Mouse (Mus musculus): Measurements from ENCODE around the gene Fcmr.

Fcmr gene

DNA sequence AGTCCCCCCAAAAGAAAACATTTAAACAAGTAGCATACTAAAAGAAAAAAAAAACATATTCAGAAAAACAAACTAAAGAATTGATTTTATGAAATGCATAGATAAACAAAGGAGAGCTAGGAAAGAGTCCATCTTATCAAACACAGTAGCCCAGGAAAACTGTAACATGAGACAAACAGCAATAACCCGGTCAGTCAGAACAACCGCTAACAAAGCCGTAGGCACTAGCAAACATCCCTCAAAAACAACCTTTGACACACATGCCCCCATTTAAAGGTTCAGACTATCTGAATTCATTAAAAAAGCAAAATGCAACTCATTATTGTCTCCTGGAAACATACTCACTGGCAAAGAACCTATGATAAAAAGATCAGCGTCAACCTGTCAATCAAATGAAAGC lies 8.0 kb upstream of the Fcmr start:
- no peak for DNase-seq (ENCODE audit: low read depth in 1 of 2, low spot score in 2 of 2)

DNA sequence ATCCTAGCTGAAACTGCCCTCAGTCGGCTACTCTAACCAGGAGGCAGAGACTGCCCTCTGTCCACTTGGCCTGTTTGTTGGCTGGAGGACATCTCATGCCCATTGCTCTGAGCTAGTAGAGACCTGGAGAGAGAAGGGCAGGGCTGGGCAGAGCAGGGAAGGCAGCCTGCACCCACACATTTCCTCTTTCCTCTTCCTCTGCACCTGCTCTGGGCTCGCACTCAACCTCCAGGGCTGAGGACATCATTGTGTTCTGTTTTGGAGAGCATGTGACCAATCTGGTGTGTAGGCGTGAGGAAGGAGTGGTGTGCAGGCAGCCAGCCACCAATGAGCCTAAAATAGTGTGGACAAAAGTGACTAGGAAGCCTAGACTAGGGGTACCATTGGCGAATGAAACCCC lies 1.2 kb upstream of the Fcmr start:
- DNase-seq (ENCODE audit: low read depth in 1 of 2, low spot score in 2 of 2), result no peak

DNA sequence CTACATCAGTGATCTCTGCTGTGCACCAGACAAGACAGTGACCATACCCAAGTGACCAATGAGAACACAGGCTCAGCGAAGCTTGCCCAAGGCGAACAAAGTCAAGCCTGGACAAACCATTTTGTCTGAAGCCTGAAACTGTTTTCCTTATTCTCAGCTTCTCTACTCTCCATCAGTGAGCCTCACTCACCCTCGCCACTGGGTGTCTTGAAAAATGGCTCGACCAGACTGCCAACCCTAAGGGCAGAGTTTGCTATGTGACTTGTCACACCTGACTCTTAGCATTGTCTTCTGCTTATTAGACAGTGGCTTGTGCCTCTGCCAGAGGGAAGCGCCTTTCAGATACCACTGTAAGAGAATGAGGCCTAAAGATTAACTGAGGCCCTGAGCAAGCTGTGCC lies 728 bp upstream of the Fcmr start:
- DNase-seq (ENCODE audit: low read depth in 1 of 2, low spot score in 2 of 2), result no peak

DNA sequence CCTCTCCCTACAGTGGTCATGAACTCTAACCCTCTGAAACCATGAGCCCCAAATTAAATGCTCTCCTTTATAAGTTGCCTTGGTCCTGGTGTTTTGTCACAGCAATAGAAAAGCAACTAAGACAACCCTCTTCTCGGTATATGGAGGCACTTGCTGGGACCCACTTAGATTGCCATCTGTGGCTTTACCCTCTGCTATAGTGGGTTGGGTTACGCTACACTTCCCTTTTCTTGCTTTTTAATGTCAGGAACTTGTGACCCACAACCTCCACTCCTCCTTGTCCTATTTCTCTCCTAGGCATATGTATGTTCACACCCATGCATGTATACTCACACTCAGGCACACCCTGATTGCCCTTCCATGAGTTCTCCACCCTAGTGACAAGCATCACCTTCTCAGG lies 7.4 kb downstream of the Fcmr start:
- no peak for DNase-seq (ENCODE audit: low read depth in 1 of 2, low spot score in 2 of 2)

DNA sequence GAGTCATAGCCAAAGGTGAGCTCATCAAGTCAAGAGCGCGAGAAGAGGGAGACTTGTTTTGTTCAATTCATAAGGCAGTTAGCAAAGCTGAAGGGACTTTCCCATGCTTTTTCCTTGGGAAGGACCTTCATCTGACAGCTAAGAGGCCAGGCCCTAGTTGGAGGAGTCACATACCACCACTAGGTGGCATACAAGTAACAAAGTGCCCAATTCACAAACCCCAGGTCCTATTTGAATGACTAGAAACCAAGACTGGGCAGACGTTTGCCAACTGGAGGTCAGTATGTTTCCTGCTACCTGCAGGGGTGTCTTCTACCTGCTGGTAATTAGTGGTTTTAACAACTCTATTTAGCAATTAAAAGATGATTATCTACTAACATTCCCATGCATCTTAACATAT lies 9.7 kb downstream of the Fcmr start:
- no peak for DNase-seq (ENCODE audit: low read depth in 1 of 2, low spot score in 2 of 2)

DNA sequence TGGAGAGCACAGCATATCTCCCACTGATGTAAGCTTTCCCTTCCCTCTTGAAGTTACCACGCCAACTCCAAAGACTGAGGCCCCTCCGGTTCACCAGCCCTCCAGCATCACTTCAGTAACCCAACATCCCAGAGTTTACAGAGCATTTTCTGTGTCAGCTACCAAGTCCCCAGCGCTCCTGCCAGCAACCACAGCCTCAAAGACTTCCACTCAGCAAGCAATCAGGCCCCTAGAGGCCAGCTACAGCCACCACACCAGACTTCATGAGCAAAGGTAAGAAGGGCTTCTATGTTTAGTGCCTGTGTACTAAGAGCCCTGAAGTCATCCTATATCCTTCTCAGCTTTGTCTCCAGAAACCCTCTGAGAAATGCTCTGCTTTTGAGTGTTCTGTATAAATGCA lies 10.4 kb downstream of the Fcmr start:
- no peak for DNase-seq (ENCODE audit: low read depth in 1 of 2, low spot score in 2 of 2)

DNA sequence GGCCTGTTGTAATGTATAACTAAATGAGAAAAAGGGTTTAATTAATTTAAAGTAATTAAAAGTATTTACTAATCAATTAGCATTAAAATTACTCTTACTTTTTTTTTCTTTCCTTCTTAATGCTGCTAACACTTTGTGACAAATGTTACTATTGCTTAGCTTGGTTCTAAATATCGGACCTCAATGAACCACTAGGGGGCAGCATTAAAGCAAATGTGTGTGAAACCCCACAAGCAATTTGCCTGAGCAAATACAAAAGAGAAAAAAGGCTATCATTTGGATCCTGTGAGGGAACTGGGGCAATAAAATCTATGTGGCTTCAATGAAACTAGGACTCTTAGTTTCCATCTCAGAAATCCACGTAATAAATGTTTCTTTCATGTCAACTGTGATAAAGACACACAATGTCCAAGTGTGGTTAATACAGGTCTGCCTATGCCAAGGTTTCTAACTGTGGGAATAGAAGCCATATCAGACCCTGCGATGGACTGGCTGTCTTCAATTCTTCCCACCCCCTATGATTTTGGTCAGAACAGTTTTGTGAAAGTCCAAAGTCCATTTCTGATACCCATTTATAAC lies 11.6 kb downstream of the Fcmr start:
- DNase-seq (ENCODE audit: low read depth in 1 of 2, low spot score in 2 of 2), result no peak

DNA sequence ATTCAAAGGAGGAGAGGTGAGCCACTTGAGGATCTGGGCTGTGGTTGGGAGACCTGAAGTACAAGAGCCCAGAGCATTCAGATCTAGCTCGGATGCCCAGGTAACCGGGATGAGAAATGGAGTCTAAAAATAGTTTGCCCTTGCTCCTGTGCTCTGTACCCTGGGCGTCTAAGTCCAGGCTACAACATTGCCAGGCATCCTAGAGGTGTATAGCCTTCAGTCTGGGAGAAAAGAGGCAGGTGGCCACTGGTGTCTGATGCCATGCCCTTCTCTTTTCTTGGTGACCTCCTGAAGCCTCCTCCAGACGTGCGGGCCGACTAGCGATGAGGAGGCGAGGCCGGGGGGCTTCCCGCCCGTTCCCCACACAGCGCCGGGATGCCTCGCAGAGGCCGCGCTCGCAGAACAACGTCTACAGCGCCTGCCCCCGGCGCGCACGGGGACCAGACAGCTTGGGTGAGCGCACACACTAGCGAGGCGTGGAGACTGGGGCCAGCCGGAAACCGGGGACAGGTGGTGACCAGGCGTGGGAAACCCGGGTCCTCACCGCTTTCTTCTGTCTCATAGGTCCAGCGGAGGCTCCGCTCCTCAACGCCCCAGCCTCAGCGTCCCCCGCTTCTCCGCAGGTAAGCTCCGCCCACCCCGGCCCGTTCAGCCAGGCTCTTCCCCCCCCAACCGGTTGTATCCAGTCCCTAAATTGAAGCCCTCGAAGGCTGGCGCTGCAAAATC lies 12.6 kb downstream of the Fcmr start:
- no peak for DNase-seq (ENCODE audit: low read depth in 1 of 2, low spot score in 2 of 2)

DNA sequence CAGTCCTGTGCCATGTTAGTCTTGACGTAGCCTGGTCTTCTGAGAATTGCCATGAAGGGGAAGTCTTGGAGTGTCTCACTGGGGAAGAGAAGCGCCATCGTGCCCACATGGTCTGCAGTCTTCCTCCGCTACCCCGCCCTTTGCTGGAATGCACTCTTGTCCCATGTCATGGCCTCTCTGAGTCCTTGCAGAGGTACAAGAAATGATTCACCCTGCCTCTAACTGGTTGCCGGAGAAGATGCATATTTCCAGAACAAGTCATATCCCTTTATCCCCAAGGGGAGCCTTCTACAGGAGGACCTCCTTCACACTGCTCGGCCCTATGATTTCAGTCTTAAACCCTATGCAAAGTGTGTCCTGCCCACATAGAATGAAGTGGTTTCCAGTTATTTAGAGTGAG lies 14.5 kb downstream of the Fcmr start:
- DNase-seq (ENCODE audit: low read depth in 1 of 2, low spot score in 2 of 2), result no peak

DNA sequence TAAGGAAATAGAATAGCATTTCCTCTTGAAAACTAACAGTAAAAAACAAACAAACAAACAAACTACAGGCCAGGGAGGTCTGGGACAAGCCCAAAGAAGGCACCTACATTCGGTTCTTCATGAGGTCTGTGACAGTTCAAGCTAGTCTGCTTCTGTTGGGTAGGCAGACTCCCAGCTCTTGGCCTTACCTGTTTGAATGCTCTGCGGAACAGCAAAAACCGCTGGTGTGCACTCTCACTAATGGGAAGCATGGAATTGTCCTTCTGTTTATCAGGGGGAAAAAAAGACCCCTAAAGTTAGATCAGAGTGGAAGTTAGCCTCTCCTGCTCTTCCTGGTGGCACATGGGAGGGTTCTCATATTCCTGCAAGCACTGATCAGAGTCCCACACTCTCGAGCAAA lies 17.7 kb downstream of the Fcmr start:
- DNase-seq (ENCODE audit: low read depth in 1 of 2, low spot score in 2 of 2), result no peak

DNA sequence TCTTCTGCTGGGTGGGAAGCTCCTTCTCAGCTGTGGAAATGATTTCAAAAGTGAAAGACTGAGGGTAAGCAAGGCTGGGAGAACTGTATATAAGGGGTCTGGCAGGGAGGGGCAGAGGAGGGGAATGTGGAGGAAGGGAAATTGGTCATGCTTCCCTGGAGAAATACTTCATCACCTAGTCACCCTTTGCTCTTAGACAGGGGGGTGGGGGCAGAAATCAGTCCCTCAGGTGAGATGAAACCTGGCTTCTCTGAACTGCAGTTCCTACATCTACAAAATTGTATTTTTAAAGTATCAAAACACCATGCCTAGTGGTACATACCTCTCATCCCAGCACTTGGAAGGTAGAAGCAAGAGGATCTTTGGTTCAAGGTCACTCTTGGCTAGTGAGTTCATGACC lies 21.9 kb downstream of the Fcmr start, which contains the start of gene Il24:
Gene Il24, minus strand, starts transcription at position 101 of the 400 bp plus-strand sequence.
- no peak for DNase-seq (ENCODE audit: low read depth in 1 of 2, low spot score in 2 of 2)

DNA sequence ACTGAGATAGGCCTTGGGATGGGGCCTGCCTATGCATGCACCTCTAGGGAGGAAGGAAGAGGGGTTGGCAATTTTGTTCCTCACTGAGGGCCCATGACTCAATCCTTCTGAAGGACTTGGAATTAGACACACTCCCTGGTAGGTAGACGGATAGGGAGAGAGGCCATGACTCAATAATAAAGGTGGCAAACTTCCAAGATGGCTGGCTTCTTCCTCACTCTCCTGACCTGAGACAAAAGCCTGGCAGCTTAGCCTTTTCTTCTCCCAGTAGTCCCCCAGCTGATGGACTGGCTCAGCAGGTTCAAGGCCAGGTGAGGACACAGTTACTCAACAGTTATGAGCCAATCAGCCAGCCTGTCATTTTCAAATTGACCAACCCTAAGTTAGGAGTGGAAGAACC lies 27.0 kb downstream of the Fcmr start:
- no peak for DNase-seq (ENCODE audit: low read depth in 1 of 2, low spot score in 2 of 2)

DNA sequence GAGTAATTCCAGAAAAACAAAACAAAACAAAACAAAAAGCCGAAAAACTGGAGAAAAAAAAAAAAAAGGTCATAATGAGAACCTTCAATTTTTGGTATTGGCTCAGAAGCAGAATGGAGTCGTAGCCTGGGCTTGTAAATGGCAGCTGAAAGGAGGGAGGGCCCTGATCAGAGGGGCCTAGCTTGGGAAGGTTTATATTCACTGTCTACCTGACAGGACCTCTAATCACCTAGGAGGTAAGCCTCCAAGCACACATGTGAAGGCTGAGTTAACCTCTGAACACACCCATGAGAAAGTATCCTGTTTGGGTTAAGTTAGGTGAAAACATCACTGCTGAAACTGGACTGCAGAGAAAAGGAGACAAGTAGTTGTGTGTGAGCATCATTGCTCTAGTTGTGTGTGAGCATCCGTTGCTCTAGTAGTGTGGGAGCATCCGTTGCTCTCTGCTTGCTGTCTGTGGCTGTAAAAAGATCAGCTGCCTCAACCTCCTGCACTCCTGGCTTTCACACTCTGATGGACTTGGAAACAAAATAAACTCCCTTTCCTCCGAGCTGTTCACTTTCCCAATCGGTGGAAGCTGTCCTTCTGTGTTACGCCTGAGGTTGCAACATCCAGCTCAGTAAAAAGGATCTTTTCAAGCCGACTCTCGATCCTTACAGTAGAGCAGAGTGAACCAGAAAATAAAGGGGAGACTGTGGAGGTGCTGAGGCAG lies 28.0 kb downstream of the Fcmr start:
- DNase-seq (ENCODE audit: low read depth in 1 of 2, low spot score in 2 of 2), result no peak

DNA sequence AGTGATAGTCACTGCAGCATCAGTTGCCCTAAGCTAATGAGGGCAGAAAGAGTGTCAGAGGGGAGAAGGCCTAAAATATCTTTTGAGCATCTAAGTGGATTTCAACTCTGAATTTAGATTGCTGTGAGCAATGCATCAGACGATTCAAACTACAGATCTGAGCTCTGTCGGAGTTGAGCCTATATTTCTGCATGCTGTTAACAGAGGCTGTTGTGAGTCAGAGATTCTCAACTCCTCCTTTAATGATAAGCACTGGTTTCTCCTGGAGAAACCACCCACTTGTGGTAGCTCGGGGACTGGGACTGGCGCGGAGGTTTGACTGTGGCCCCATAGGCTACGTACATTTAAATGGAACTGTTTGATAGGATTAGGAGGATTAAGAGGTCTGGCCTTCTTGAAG lies 29.0 kb downstream of the Fcmr start:
- no peak for DNase-seq (ENCODE audit: low read depth in 1 of 2, low spot score in 2 of 2)

DNA sequence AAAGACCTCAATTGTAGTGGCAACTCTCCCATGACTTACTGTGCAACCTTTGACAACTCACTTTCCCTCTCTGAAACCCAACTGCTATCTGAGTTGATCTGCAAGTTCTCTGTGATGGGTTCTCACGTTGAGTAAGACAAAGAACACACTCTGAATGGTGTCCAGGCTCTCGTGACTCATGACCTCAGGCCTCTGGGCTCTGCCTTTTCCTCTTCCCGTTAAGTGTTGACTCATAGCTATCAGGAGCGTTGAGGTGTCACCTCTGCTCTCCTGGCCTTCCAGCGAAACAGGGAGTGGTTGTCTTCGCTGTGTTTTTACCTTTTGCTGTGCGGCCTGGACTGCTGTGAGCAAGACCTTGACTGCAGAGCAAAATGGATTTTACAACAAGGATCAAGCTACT lies 37.0 kb downstream of the Fcmr start:
- no peak for DNase-seq (ENCODE audit: low read depth in 1 of 2, low spot score in 2 of 2)

DNA sequence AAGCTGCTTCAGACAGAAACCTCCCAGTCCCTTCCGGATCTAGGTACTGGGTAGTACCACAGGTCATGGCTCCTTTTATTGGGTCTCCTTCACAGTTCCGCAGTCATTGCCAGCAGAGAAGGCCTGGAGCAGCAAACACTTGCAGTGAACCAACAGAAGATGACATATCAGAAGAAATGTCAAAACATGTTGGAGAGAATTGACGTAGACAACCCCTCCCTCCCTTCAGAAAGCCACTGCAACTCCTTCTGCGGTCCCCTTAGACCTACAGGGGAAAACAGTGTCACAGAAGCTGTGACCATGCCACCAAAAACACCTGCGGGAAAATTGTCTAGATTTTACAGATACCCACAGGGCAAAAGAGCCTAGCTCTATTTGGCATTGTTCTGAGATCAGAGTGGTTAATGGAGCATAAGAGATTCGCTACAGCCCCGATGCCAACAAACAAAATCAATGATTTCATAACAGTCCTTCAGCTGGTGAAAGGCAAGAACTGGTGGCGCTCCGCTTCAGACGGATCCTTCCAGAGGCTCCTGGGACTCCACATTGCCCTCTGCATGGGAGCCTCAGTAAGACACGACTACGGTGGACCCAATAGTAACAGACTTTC lies 46.0 kb downstream of the Fcmr start, which contains the start of gene Il20:
Gene Il20, minus strand, starts transcription at position 51 of the 610 bp plus-strand sequence.
- no peak for DNase-seq (ENCODE audit: low read depth in 1 of 2, low spot score in 2 of 2)

DNA sequence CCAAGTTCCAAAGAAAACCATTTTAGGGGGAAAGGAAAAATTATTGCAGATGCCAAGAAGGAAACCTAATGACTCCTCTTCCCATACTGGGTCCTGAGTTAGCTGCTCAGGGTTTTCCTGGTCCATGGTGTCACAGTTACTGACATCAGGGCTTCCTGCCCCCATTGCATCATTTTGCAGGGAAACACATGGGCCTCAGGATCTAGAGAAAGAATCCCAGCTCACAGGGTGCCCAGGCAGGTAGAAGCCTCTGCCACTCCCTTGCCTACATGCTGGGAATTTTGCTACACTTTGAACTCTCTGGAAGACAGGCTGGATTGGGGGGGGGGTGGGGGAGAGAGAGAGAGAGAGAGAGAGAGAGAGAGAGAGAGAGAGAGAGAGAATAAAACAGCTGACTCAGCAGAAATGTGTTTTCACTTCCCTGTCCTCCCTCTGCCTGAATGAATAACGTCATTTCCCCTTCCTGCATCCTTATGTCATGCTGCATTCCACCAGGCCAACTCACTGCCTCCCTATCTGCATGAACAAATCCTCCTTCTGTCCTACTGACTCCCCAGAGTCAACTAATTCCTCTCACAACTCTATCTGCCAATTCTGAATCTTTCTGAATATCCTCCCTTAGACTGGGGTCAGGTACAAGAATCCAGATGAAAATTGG lies 53.0 kb downstream of the Fcmr start:
- DNase-seq (ENCODE audit: low read depth in 1 of 2, low spot score in 2 of 2), result no peak

DNA sequence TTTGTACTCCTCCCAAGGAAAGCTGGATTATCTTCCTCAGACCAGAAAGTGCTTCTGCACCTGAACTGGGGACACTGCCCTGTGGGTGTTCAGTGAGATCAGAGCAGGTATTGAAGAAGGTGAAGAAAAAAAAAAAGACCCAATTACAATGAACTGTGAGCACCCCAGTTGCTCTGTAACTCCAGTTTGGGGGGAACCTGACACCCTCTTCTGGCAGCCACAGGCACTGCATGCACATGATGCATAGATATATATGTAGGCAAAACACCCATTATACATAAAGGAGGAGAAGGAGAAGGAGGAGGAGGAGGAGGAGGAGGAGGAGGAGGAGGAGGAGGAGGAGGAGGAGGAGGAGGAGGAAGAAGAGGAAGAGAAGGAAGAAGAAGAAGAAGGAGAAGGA lies 61.0 kb downstream of the Fcmr start:
- DNase-seq (ENCODE audit: low read depth in 1 of 2, low spot score in 2 of 2), result no peak

Data from monocyte, adult 2 months (primary cell).